8 mouse cellular contexts compared by ENCODE assay signal in the genomic region with DNA sequence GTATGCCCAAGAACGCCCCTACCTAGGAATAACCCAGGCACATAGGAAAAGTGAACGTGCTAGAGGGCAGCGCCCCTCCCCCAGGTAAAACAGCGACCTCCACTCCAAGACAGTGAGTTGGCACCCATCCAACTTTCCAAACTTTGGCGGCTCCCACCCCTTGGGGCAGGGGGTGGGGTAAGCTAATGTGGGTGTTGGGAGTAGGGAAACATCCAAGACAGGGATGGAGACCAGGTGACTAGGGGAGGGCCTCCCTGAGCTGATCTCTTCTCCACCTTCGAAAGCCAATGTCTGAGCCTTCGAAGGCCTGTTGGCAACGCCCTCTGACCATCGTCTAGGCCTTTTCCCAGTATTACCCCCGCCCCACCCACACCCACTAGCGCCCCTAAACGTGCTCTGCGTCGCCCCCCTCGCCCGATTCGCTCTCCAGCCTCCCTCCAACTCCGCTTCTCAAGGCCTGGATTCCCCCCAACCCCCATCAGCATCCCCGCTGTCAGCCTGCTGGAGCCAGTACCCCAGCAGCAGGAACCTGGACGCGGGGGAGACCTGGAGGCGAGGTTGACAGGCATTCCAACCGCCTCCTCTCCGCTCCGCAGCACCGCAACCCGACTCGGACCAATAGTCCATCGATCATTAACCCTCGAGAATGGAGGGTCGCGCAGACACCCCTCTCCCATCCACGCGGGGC. TPM values are rescaled to one million over a fixed set of nuclear protein-coding genes. Genes with fewer than 3 reads are reported as not detected.
DNase-seq lines count a peak whose midpoint lies in the region; ATAC-seq and TF ChIP-seq lines count a peak whose summit lies in the region.

No protein-coding gene starts in this region.

- no peaks in the 10 kb centered on the region for H3K9me3 ChIP-seq in embryonic facial prominence, embryonic 11.5 days (replicated peaks; ENCODE audit: control insufficient read depth, low read length)
- H3K9me3 ChIP-seq in hindbrain, postnatal 0 days (ENCODE audit: low read length): no peaks in the 10 kb centered on the region

- no peak for ATAC-seq in CD4-positive, CD25-positive, alpha-beta regulatory T cell, adult 4 months
- no peak for ATAC-seq in embryonic facial prominence, embryonic 11.5 days (replicated peaks; ENCODE audit: insufficient number of reproducible peaks, low FRiP score, low TSS enrichment, low read depth)
- ATAC-seq in hindbrain, postnatal 0 days: peak; percentile 28

- WGBS in embryonic facial prominence, embryonic 11.5 days: 4% methylated on average over 34 of the region's 34 CpGs
- WGBS in hindbrain, postnatal 0 days: 3% methylated on average over 34 of the region's 34 CpGs

- peak overlapping the region; percentile 72 for H3K4me2 ChIP-seq in embryonic facial prominence, embryonic 11.5 days (ENCODE audit: low read depth, low read length)
- H3K4me2 ChIP-seq in hindbrain, postnatal 0 days (ENCODE audit: low read depth, low read length): peak overlapping the region; percentile 67

- no peak for TF ChIP-seq CTCF in hindbrain, postnatal 0 days (IDR thresholded peaks at IDR 0.05; ENCODE audit: low read depth)

- H3K27ac ChIP-seq in embryonic facial prominence, embryonic 11.5 days (replicated peaks; ENCODE audit: low read depth, low read length): peak overlapping the region; percentile 89; the same call in 1 of the 2 replicates
- H3K27ac ChIP-seq in hindbrain, postnatal 0 days: peak overlapping the region; percentile 95

- DNase-seq in CD4-positive, CD25-positive, alpha-beta regulatory T cell, adult 2 months (ENCODE audit: low read depth, low spot score): peak; percentile 30
- DNase-seq in ovary, postnatal 14 days (ENCODE audit: low spot score): peak; percentile 42
- no peak for DNase-seq in ovary, adult 18-20 months (ENCODE audit: low spot score)
- DNase-seq in embryonic facial prominence, embryonic 11.5 days (ENCODE audit: low spot score): peak; percentile 48
- peak; percentile 77 for DNase-seq in hindbrain, postnatal 0 days (ENCODE audit: low spot score)
- peak; percentile 50 for DNase-seq in mesoderm, embryonic 11.5 days (ENCODE audit: low read depth, low spot score)
- DNase-seq in testis, postnatal 14 days (ENCODE audit: low spot score): peak; percentile 38

- H3K9ac ChIP-seq in embryonic facial prominence, embryonic 11.5 days (replicated peaks; ENCODE audit: low read length): peak overlapping the region; percentile 93
- H3K9ac ChIP-seq in hindbrain, postnatal 0 days (replicated peaks; ENCODE audit: low read length): peak overlapping the region; percentile 96

- H3K36me3 ChIP-seq in embryonic facial prominence, embryonic 11.5 days (replicated peaks; ENCODE audit: control insufficient read depth, insufficient read depth, low read depth, low read length): no peaks in the 10 kb centered on the region
- peaks cover 14% of the 10 kb centered on the region; the same call in 1 of the 2 replicates for H3K36me3 ChIP-seq in hindbrain, postnatal 0 days (ENCODE audit: insufficient read depth, low read length)

- H3K27me3 ChIP-seq in embryonic facial prominence, embryonic 11.5 days (ENCODE audit: control insufficient read depth, insufficient read depth, low read length): no peaks in the 10 kb centered on the region
- H3K27me3 ChIP-seq in hindbrain, postnatal 0 days (ENCODE audit: insufficient read depth, low read length): no peaks in the 10 kb centered on the region

- H3K4me1 ChIP-seq in embryonic facial prominence, embryonic 11.5 days (ENCODE audit: control insufficient read depth, insufficient read depth, low read length): peaks cover 17% of the 10 kb centered on the region
- peaks cover 26% of the 10 kb centered on the region for H3K4me1 ChIP-seq in hindbrain, postnatal 0 days (ENCODE audit: insufficient read depth, low read length)

- peak overlapping the region; percentile 58 for H3K4me3 ChIP-seq in embryonic facial prominence, embryonic 11.5 days (ENCODE audit: low read depth, low read length)
- H3K4me3 ChIP-seq in hindbrain, postnatal 0 days (ENCODE audit: low read length): peak overlapping the region; percentile 92

RNA-seq across cellular contexts. Expression of a gene that starts 1.1 kb away (rescaled TPM):
- polyA plus RNA-seq in CD4-positive, CD25-positive, alpha-beta regulatory T cell, adult 4 months (2017; shearing (Covaris generic)): 1 to 10 TPM; 1.8 to 2.4 TPM
- polyA plus RNA-seq in embryonic facial prominence, embryonic 11.5 days (2014; fragmentation: Nextera tagmentation; extraction: Ambion mirVana): 6.5 and 6.6 TPM in 2 replicates
- total RNA-seq in hindbrain, postnatal 0 days (2014; rRNA removed): 83.4 and 84.4 TPM in 2 replicates
- polyA plus RNA-seq in hindbrain, postnatal 0 days (2015; fragmentation: Nextera tagmentation; extraction: Ambion mirVana): 43.1 and 51.0 TPM in 2 replicates

RNA-seq across cellular contexts. Expression of a gene that starts 4.8 kb away (rescaled TPM):
- polyA plus RNA-seq in CD4-positive, CD25-positive, alpha-beta regulatory T cell, adult 4 months (2017; shearing (Covaris generic)): 1,000 to 10,000 TPM; 3,157 to 3,173 TPM
- polyA plus RNA-seq in embryonic facial prominence, embryonic 11.5 days (2014; fragmentation: Nextera tagmentation; extraction: Ambion mirVana): 1,089 and 1,111 TPM in 2 replicates
- total RNA-seq in hindbrain, postnatal 0 days (2014; rRNA removed): 462 and 515 TPM in 2 replicates
- polyA plus RNA-seq in hindbrain, postnatal 0 days (2015; fragmentation: Nextera tagmentation; extraction: Ambion mirVana): 650 and 673 TPM in 2 replicates

RNA-seq across cellular contexts. Expression of a gene that starts 25.7 kb away (rescaled TPM):
- polyA plus RNA-seq in CD4-positive, CD25-positive, alpha-beta regulatory T cell, adult 4 months (2017; shearing (Covaris generic)): 100 to 1,000 TPM in 1 of 2 experiments, 10 to 100 TPM in 1; 89.8 to 124 TPM
- 4.6 and 5.7 TPM in 2 replicates for polyA plus RNA-seq in embryonic facial prominence, embryonic 11.5 days (2014; fragmentation: Nextera tagmentation; extraction: Ambion mirVana)
- total RNA-seq in hindbrain, postnatal 0 days (2014; rRNA removed): 2.0 and 2.6 TPM in 2 replicates
- polyA plus RNA-seq in hindbrain, postnatal 0 days (2015; fragmentation: Nextera tagmentation; extraction: Ambion mirVana): 3.6 and 4.8 TPM in 2 replicates

RNA-seq across cellular contexts. Expression of a gene that starts 31.6 kb away (rescaled TPM):
- not detected for polyA plus RNA-seq in CD4-positive, CD25-positive, alpha-beta regulatory T cell, adult 4 months (2017; shearing (Covaris generic))
- polyA plus RNA-seq in embryonic facial prominence, embryonic 11.5 days (2014; fragmentation: Nextera tagmentation; extraction: Ambion mirVana): 0.18 and 0.69 TPM in 2 replicates
- 4.4 and 6.9 TPM in 2 replicates for total RNA-seq in hindbrain, postnatal 0 days (2014; rRNA removed)
- polyA plus RNA-seq in hindbrain, postnatal 0 days (2015; fragmentation: Nextera tagmentation; extraction: Ambion mirVana): 5.8 and 6.1 TPM in 2 replicates

RNA-seq across cellular contexts. Expression of a gene that starts 35.5 kb away (rescaled TPM):
- 1 to 10 TPM; 1.8 to 3.7 TPM for polyA plus RNA-seq in CD4-positive, CD25-positive, alpha-beta regulatory T cell, adult 4 months (2017; shearing (Covaris generic))
- 0.11 and 0.17 TPM in 2 replicates for polyA plus RNA-seq in embryonic facial prominence, embryonic 11.5 days (2014; fragmentation: Nextera tagmentation; extraction: Ambion mirVana)
- 1.5 and 3.8 TPM in 2 replicates for total RNA-seq in hindbrain, postnatal 0 days (2014; rRNA removed)
- 4.2 and 4.6 TPM in 2 replicates for polyA plus RNA-seq in hindbrain, postnatal 0 days (2015; fragmentation: Nextera tagmentation; extraction: Ambion mirVana)

Comparison
In these comparisons a context has a peak if more than half of its experiments do, and no peak if none do; other contexts are left out.
1. RNA of a gene that starts 25.7 kb away (polyA plus RNA-seq): 89.8 to 124 TPM in CD4-positive, CD25-positive, alpha-beta regulatory T cell, adult 4 months; 3.6 to 4.8 TPM in hindbrain, postnatal 0 days and 4.6 to 5.7 TPM in embryonic facial prominence, embryonic 11.5 days; every median in the first group is over 10 times any median in the second.